Mouse (Mus musculus): ENCODE results near the gene Dnah17. TPM values are rescaled to one million over a fixed set of nuclear protein-coding genes. Genes with fewer than 3 reads are reported as not detected.

Dnah17 gene
- polyA plus RNA-seq, 1 experiment, result 0.14 TPM

DNA sequence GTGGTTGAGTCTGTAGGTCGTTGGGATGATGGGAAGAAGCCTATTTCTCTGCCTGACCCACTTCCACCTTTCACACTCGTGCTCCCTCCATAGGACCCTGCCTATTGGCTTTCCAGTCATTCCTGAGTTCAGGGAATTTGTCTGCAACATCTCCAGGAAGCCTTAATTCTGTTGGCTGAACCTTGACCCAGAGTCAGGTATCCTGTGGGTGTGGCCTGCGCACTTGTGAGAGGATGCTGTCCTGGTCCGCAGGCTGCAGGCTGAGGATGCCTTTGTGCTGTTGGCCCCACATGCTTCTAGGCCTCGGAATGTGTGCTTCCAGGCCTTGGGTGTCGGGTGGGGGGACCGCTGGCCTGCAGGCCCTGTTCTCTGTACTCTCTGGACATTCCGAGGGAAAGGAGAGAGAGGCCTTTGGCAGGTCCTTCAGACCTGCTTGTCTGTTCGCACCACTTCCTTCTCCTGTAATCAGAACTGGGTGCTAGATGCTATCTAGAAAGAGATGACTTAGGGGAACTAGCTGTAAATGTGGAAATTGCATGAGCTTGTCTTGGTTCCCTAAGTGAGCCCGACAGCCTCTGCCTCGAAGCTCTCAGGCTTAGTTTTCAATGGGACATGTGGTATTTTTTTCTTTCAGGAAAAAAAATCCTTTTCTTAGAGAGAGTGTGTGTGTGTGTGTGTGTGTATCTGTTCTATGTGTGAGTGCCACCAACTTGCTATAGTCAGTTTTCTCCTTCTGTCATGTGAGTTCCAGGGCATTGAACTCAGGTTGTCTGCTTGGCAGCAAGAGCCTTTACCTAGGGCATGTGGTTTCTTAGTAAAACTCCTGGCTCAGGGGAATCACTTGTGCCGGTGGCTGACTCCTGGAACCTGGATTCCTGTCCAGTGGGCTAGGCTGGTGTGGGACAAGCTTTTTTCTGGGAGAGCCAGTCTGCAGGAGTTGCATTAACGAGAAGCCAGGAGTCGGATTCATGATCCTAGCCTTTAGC, 137.0 kb downstream of the Dnah17 start:
- Histone ChIP-seq H3K36me3 (ENCODE audit: control insufficient read depth, insufficient read depth, low read length) (peaks cover 1% of the 10 kb centered on the region; the same call in 1 of the 2 replicates), H3K4me3 (ENCODE audit: low read depth, low read length) (no peak overlapping the region), H3K4me1 (ENCODE audit: control insufficient read depth, insufficient read depth, insufficient read length, low read length) (peaks cover 60% of the 10 kb centered on the region), H3K27me3 (ENCODE audit: control insufficient read depth, insufficient read depth, low read length) (no peaks in the 10 kb centered on the region), H3K27ac (ENCODE audit: insufficient read depth, low read depth, low read length) (peak overlapping the region; percentile 31)
- TF ChIP-seq CTCF (IDR thresholded peaks at IDR 0.05; ENCODE audit: extremely low read depth, insufficient read length, insufficient replicate concordance, low read depth, low read length), result no peak
- TF ChIP-seq POLR2A (IDR thresholded peaks at IDR 0.05; ENCODE audit: low read depth, low read length), result no peak
- 53% methylated on average over 14 of the region's 14 CpGs for WGBS

- TF ChIP-seq CTCF (IDR thresholded peaks at IDR 0.05; ENCODE audit: extremely low read depth, insufficient read length, insufficient replicate concordance, low read depth, low read length) (no peak), POLR2A (IDR thresholded peaks at IDR 0.05; ENCODE audit: low read depth, low read length) (no peak; the same call in 1 of the 2 replicates)
- Histone ChIP-seq H3K4me3 (ENCODE audit: low read depth, low read length) (no peak overlapping the region), H3K27me3 (ENCODE audit: control insufficient read depth, insufficient read depth, low read length) (no peaks in the 10 kb centered on the region), H3K4me1 (ENCODE audit: control insufficient read depth, insufficient read depth, insufficient read length, low read length) (peaks cover 56% of the 10 kb centered on the region), H3K36me3 (ENCODE audit: control insufficient read depth, insufficient read depth, low read length) (no peaks in the 10 kb centered on the region), H3K27ac (ENCODE audit: insufficient read depth, low read depth, low read length) (peak overlapping the region; percentile 5; the same call in 1 of the 2 replicates)
- WGBS, result 65% methylated on average over 9 of the region's 9 CpGs
These were observed 138.6 kb downstream of the Dnah17 start for GRCm38 (mm10) chr11:117991502-117992470.

GRCm38 (mm10) chr11:117989926-117990325, 140.5 kb downstream of the Dnah17 start:
- Histone ChIP-seq H3K4me3 (ENCODE audit: low read depth, low read length) (no peak overlapping the region), H3K27ac (ENCODE audit: insufficient read depth, low read depth, low read length) (peak overlapping the region; percentile 68), H3K36me3 (ENCODE audit: control insufficient read depth, insufficient read depth, low read length) (no peaks in the 10 kb centered on the region), H3K4me1 (ENCODE audit: control insufficient read depth, insufficient read depth, insufficient read length, low read length) (peaks cover 55% of the 10 kb centered on the region), H3K27me3 (ENCODE audit: control insufficient read depth, insufficient read depth, low read length) (no peaks in the 10 kb centered on the region)
- TF ChIP-seq POLR2A (IDR thresholded peaks at IDR 0.05; ENCODE audit: low read depth, low read length) (no peak), CTCF (IDR thresholded peaks at IDR 0.05; ENCODE audit: extremely low read depth, insufficient read length, insufficient replicate concordance, low read depth, low read length) (peak; percentile 52; the same call in 1 of the 2 replicates)
- WGBS, result 33% methylated on average over 10 of the region's 10 CpGs

DNA sequence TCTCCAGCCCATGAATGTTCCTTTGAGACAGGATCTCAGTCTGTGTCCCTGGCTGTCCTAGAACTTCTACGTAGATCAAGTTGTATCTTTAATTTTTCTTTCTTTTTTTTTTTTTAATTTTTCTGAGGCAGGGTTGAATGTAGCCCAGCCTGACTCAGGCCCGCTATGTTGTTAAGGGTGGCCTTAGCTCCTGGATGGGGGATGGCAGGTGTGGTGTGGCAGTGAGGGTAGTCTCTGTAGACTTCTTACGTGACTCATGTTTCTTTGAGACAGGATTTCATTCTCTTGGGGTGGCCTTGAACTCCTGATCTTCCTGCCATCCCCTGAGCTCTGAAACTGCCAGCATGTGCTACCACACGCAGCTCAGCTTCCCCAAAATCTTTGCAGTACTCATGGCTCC, 141.2 kb downstream of the Dnah17 start:
- Histone ChIP-seq H3K4me3 (ENCODE audit: low read depth, low read length) (no peak overlapping the region), H3K27ac (ENCODE audit: insufficient read depth, low read depth, low read length) (peak overlapping the region; percentile 68), H3K4me1 (ENCODE audit: control insufficient read depth, insufficient read depth, insufficient read length, low read length) (peaks cover 49% of the 10 kb centered on the region), H3K36me3 (ENCODE audit: control insufficient read depth, insufficient read depth, low read length) (no peaks in the 10 kb centered on the region), H3K27me3 (ENCODE audit: control insufficient read depth, insufficient read depth, low read length) (no peaks in the 10 kb centered on the region)
- TF ChIP-seq POLR2A (IDR thresholded peaks at IDR 0.05; ENCODE audit: low read depth, low read length) (no peak), CTCF (IDR thresholded peaks at IDR 0.05; ENCODE audit: extremely low read depth, insufficient read length, insufficient replicate concordance, low read depth, low read length) (no peak)
- 84% methylated on average over 4 of the region's 4 CpGs for WGBS

DNA sequence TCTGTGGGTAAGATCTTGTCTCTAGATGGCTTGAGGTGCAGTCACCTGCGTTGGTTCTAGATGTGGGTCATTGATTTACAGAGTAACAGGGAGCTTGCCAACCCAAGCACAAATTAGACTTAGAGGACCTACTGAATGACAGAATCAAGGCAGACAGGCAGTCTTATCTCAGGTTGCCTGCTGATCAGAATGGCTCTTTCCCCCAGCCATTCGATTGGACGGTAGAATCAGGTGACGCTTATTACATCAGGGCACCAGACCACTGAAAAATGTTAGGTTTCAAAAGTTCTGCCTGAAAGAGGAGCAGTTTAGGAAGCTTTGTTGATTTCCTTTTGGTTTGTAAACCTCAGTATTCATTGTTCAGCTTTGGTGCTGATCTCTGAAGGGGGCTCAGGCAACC, 142.5 kb downstream of the Dnah17 start:
- TF ChIP-seq CTCF (IDR thresholded peaks at IDR 0.05; ENCODE audit: extremely low read depth, insufficient read length, insufficient replicate concordance, low read depth, low read length) (no peak), POLR2A (IDR thresholded peaks at IDR 0.05; ENCODE audit: low read depth, low read length) (no peak)
- peaks cover 37% of the 10 kb centered on the region; the same call in 1 of the 2 replicates for H3K4me1 ChIP-seq (ENCODE audit: control insufficient read depth, insufficient read depth, insufficient read length, low read length)
- no peak overlapping the region for H3K4me3 ChIP-seq (ENCODE audit: low read depth, low read length)
- WGBS, result 28% methylated on average over 4 of the region's 4 CpGs
- H3K27me3 ChIP-seq (ENCODE audit: control insufficient read depth, insufficient read depth, low read length), result no peaks in the 10 kb centered on the region
- no peaks in the 10 kb centered on the region for H3K36me3 ChIP-seq (ENCODE audit: control insufficient read depth, insufficient read depth, low read length)
- no peak overlapping the region for H3K27ac ChIP-seq (ENCODE audit: insufficient read depth, low read depth, low read length)

DNA sequence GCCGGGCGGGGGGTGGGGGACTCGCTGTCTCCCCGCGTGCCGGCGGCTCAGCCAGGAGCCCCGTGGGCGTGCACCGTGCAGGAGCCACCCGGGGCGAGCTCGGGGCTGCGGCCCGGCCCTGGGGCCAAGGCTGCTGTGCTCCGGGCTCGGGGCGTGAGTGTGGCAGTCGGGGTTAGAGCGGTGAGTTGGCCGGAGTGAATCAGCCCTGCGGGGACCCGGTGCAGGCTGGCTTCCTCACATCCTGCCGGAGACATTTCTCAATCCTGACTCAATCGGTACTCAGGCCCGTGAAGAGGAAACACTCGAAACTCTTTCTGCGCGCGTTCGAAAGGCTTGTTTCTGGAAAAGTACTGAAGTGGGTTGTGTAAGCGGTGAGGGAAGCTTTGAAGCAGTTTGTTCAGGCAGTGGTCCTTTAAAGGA, 143.4 kb downstream of the Dnah17 start:
- H3K27ac ChIP-seq (ENCODE audit: insufficient read depth, low read depth, low read length), result peak overlapping the region; percentile 30
- TF ChIP-seq CTCF (IDR thresholded peaks at IDR 0.05; ENCODE audit: extremely low read depth, insufficient read length, insufficient replicate concordance, low read depth, low read length) (no peak), POLR2A (IDR thresholded peaks at IDR 0.05; ENCODE audit: low read depth, low read length) (no peak)
- H3K4me3 ChIP-seq (ENCODE audit: low read depth, low read length), result peak overlapping the region; percentile 97
- peaks cover 28% of the 10 kb centered on the region; the same call in 1 of the 2 replicates for H3K4me1 ChIP-seq (ENCODE audit: control insufficient read depth, insufficient read depth, insufficient read length, low read length)
- WGBS, result under 1% methylated on average over 31 of the region's 32 CpGs
- no peaks in the 10 kb centered on the region for H3K36me3 ChIP-seq (ENCODE audit: control insufficient read depth, insufficient read depth, low read length)
- no peaks in the 10 kb centered on the region for H3K27me3 ChIP-seq (ENCODE audit: control insufficient read depth, insufficient read depth, low read length)

Data from small intestine, adult 2 months (tissue).